Mouse (Mus musculus): Measurements from ENCODE around the gene Rptor. TPM values are rescaled to one million over a fixed set of nuclear protein-coding genes. Genes with fewer than 3 reads are reported as not detected.

Rptor gene
- polyA plus RNA-seq, 1 experiment from 2014 or later, result 4.9 TPM

DNA sequence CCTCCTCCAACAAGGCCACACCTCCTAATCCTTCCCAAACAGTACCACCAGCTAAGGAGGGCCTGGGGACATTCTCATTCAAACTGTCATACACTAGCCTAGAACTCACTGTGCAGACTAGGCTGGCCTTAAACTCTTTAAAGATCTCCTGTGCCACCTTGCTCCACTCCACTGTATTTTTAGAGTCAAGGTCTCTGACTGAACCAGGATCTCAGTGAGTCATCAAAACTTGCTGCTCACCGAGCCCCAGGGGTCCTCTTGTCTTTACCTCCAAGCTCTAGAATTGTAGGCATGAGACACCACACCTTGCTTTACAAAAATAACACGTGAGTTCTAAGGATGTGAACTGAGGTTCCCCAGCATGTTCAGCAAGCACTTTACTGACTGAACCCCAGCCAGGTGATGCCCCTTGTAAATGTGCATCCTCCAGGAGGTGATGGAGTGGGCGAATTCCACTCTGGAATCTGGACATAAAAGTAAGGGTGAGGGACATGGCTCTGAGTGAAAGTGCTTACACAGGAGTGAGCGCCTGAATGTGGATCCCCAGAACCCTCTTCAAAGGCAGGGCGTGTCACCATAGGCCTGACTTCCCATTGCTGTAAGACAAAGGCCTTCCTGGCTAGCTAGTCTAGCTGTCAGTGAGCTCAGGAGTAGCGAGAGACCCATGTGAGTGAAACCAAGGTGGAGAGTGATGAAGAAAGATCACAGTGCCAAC is 89.6 kb downstream of the Rptor start:
- H3K36me3 ChIP-seq, result 0 out of 2 replicates have a peak, but pooled peaks cover 5% of the 10 kb centered on the region
- H3K4me2 ChIP-seq, result no peak overlapping the region
- WGBS (ENCODE audit: insufficient replicate concordance), result 72% methylated on average over 6 of the region's 6 CpGs
- no peaks in the 10 kb centered on the region for H3K9me3 ChIP-seq (replicated peaks)
- H3K4me1 ChIP-seq (replicated peaks), result peaks cover 9% of the 10 kb centered on the region; the same call in 1 of the 2 replicates
- no peak for DNase-seq
- no peaks in the 10 kb centered on the region for H3K27me3 ChIP-seq
- no peak overlapping the region for H3K27ac ChIP-seq
- no peak for ATAC-seq (ENCODE audit: low read depth)
- no peak overlapping the region for H3K9ac ChIP-seq
- no peak overlapping the region for H3K4me3 ChIP-seq (replicated peaks)

DNA sequence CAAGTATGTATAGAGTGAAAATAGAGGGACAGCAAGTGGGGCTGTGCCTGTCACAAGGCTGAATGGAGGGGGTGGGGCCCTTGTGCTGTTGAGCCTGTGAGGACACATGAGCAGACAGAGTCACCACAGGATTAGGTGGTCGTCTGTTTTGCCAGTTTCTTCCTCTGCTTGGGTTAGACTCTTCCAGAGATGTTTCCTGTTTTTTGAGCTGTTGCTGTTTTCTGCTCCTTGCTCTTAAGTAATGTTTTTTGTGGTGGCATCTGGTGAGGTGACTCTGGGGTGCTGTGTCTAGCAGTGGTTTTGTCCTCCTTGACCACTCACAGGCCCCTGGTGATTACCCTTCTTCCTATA is 90.2 kb downstream of the Rptor start:
- 19% methylated on average over 1 of the region's 1 CpGs for WGBS (ENCODE audit: insufficient replicate concordance)
- Histone ChIP-seq H3K27ac (no peak overlapping the region), H3K9ac (no peak overlapping the region), H3K27me3 (no peaks in the 10 kb centered on the region), H3K4me3 (replicated peaks) (no peak overlapping the region), H3K4me2 (no peak overlapping the region), H3K9me3 (replicated peaks) (no peaks in the 10 kb centered on the region), H3K36me3 (no peaks in the 10 kb centered on the region), H3K4me1 (replicated peaks) (peaks cover 9% of the 10 kb centered on the region; the same call in 1 of the 2 replicates)
- DNase-seq, result no peak
- ATAC-seq (ENCODE audit: low read depth), result no peak

GRCm38 (mm10) chr11:119694146-119694860 is 91.6 kb downstream of the Rptor start:
- no peaks in the 10 kb centered on the region for H3K9me3 ChIP-seq (replicated peaks)
- H3K4me1 ChIP-seq (replicated peaks), result peaks cover 5% of the 10 kb centered on the region; the same call in 1 of the 2 replicates
- no peaks in the 10 kb centered on the region for H3K36me3 ChIP-seq
- no peak overlapping the region for H3K4me3 ChIP-seq (replicated peaks)
- no peak overlapping the region for H3K4me2 ChIP-seq
- no peak for DNase-seq
- no peaks in the 10 kb centered on the region for H3K27me3 ChIP-seq
- ATAC-seq (ENCODE audit: low read depth), result no peak
- no peak overlapping the region for H3K9ac ChIP-seq
- 76% methylated on average over 10 of the region's 10 CpGs for WGBS (ENCODE audit: insufficient replicate concordance)
- H3K27ac ChIP-seq, result no peak overlapping the region

DNA sequence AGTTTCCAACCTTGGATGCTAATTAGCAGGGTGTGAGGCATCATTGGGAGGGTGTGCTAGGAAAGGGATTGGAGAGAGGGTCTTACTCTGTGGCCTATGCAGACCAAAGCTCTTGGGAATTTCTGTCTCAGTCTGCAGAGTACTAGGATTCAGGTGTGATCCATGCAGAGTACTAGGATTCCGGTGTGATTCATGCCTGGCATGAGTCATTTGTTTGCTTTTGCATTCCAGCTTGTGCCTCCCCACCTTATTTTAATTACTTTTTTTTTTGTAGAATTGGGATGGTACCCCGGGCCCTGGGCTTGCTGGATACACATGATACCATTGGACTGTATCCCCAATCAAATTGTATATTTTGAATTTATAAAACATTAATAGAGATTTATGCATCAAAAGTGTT is 93.7 kb downstream of the Rptor start:
- Histone ChIP-seq H3K9me3 (replicated peaks) (no peaks in the 10 kb centered on the region), H3K4me3 (replicated peaks) (no peak overlapping the region), H3K27ac (no peak overlapping the region), H3K4me1 (replicated peaks) (peaks cover 5% of the 10 kb centered on the region; the same call in 1 of the 2 replicates), H3K4me2 (no peak overlapping the region), H3K27me3 (no peaks in the 10 kb centered on the region), H3K9ac (no peak overlapping the region), H3K36me3 (no peaks in the 10 kb centered on the region)
- WGBS (ENCODE audit: insufficient replicate concordance), result 73% methylated on average over 2 of the region's 2 CpGs
- no peak for DNase-seq
- no peak for ATAC-seq (ENCODE audit: low read depth)

DNA sequence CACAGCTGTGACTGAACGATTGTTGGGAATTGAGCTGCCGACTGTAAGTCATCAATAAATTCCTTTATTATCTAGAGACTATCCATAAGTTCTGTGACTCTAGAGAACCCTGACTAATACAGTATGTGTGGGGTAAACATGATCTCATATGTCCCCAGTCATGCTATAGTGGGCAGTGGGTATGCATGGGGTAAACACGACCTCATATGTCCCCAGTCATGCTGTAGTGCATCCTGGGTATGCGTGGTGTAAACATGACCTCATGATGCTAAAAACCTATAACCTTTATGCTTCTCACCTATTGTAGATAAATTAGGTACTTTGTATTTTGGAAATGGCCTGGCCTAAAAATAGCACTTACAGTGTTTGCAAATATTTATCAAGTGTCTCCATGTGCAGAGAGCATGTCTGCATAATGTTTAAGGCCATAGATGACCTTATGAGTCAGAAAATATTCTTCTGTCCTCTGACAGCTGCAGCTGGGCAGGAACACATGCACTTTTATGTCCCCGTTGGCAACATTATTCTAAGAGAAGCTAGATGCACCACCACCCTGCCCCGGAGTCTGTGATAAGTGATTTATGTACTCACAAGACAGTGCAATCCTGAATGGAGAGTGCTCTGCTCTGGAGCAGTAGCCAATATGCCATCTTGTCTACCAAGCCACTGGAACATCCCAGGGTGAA is 102.8 kb downstream of the Rptor start:
- Histone ChIP-seq H3K36me3 (no peaks in the 10 kb centered on the region), H3K9ac (no peak overlapping the region), H3K9me3 (replicated peaks) (no peaks in the 10 kb centered on the region), H3K4me2 (no peak overlapping the region), H3K4me1 (replicated peaks) (peaks cover 10% of the 10 kb centered on the region), H3K27ac (no peak overlapping the region), H3K4me3 (replicated peaks) (no peak overlapping the region), H3K27me3 (no peaks in the 10 kb centered on the region)
- 81% methylated on average over 4 of the region's 6 CpGs for WGBS (ENCODE audit: insufficient replicate concordance)
- DNase-seq, result no peak
- no peak for ATAC-seq (ENCODE audit: low read depth)

GRCm38 (mm10) chr11:119707259-119707658 is 104.6 kb downstream of the Rptor start:
- H3K36me3 ChIP-seq, result no peaks in the 10 kb centered on the region
- DNase-seq (no peak), ATAC-seq (ENCODE audit: low read depth) (no peak)
- H3K4me1 ChIP-seq (replicated peaks), result peaks cover 10% of the 10 kb centered on the region
- no peak overlapping the region for H3K4me2 ChIP-seq
- H3K9me3 ChIP-seq (replicated peaks), result no peaks in the 10 kb centered on the region
- no peak overlapping the region for H3K9ac ChIP-seq
- WGBS (ENCODE audit: insufficient replicate concordance), result 81% methylated on average over 1 of the region's 1 CpGs
- H3K4me3 ChIP-seq (replicated peaks), result no peak overlapping the region
- H3K27ac ChIP-seq, result no peak overlapping the region
- no peaks in the 10 kb centered on the region for H3K27me3 ChIP-seq

- Histone ChIP-seq H3K4me3 (replicated peaks) (no peak overlapping the region), H3K27ac (no peak overlapping the region), H3K36me3 (no peaks in the 10 kb centered on the region), H3K4me2 (no peak overlapping the region), H3K9me3 (replicated peaks) (no peaks in the 10 kb centered on the region), H3K9ac (no peak overlapping the region), H3K27me3 (no peaks in the 10 kb centered on the region), H3K4me1 (replicated peaks) (peaks cover 13% of the 10 kb centered on the region)
- 50% methylated on average over 4 of the region's 4 CpGs for whole genome bisulfite sequencing (ENCODE audit: insufficient replicate concordance)
- no peak for DNase-seq
- ATAC-seq (ENCODE audit: low read depth), result no peak
Measured at GRCm38 (mm10) chr11:119709239-119709638, 106.5 kb downstream of the Rptor start.

DNA sequence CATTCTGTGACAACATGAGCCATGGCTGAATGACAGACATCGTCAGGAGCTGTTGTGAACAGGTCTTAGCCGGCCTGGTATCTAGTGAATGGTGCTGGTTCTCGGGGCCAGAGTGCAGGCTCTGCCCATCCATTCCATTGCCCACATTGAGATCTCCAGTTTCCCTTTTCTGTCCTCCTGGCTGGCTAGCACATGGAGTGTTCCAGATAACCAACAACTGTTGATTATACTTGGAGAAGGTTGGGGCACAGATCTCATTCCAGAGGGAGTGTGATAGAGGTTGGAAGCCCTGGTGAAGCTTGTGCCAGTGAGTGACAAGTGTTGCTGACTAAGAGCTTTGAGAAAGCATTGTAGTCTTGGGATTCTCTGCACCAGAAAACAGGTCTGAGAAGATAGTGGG is 107.6 kb downstream of the Rptor start:
- Histone ChIP-seq H3K4me3 (replicated peaks) (no peak overlapping the region), H3K27ac (no peak overlapping the region), H3K27me3 (no peaks in the 10 kb centered on the region), H3K36me3 (no peaks in the 10 kb centered on the region), H3K9ac (no peak overlapping the region), H3K9me3 (replicated peaks) (no peaks in the 10 kb centered on the region), H3K4me1 (replicated peaks) (peaks cover 13% of the 10 kb centered on the region), H3K4me2 (no peak overlapping the region)
- DNase-seq (no peak), ATAC-seq (ENCODE audit: low read depth) (no peak)
- WGBS (ENCODE audit: insufficient replicate concordance), result 68% methylated on average over 3 of the region's 3 CpGs

- H3K4me1 ChIP-seq (replicated peaks), result peaks cover 17% of the 10 kb centered on the region
- 51% methylated on average over 5 of the region's 5 CpGs for WGBS (ENCODE audit: insufficient replicate concordance)
- H3K9me3 ChIP-seq (replicated peaks), result no peaks in the 10 kb centered on the region
- ATAC-seq (ENCODE audit: low read depth) (no peak), DNase-seq (no peak)
- no peak overlapping the region for H3K4me2 ChIP-seq
- no peak overlapping the region for H3K27ac ChIP-seq
- H3K9ac ChIP-seq, result no peak overlapping the region
- H3K4me3 ChIP-seq (replicated peaks), result no peak overlapping the region
- no peaks in the 10 kb centered on the region for H3K36me3 ChIP-seq
- H3K27me3 ChIP-seq, result no peaks in the 10 kb centered on the region
Measured at GRCm38 (mm10) chr11:119710822-119711221, 108.1 kb downstream of the Rptor start.

GRCm38 (mm10) chr11:119715437-119715836 is 112.7 kb downstream of the Rptor start:
- Histone ChIP-seq H3K4me1 (replicated peaks) (0 out of 2 replicates have a peak, but pooled peaks cover 11% of the 10 kb centered on the region), H3K4me2 (no peak overlapping the region), H3K9me3 (replicated peaks) (0 out of 2 replicates have a peak, but pooled peaks cover 6% of the 10 kb centered on the region), H3K27ac (no peak overlapping the region), H3K9ac (no peak overlapping the region), H3K27me3 (no peaks in the 10 kb centered on the region), H3K36me3 (peaks cover 4% of the 10 kb centered on the region; the same call in 1 of the 2 replicates), H3K4me3 (replicated peaks) (no peak overlapping the region)
- DNase-seq, result no peak
- ATAC-seq (ENCODE audit: low read depth), result no peak
- WGBS (ENCODE audit: insufficient replicate concordance), result 66% methylated on average over 5 of the region's 5 CpGs

GRCm38 (mm10) chr11:119715841-119716596 is 113.3 kb downstream of the Rptor start:
- Histone ChIP-seq H3K4me3 (replicated peaks) (no peak overlapping the region), H3K9me3 (replicated peaks) (0 out of 2 replicates have a peak, but pooled peaks cover 6% of the 10 kb centered on the region), H3K27ac (no peak overlapping the region), H3K4me2 (no peak overlapping the region), H3K27me3 (no peaks in the 10 kb centered on the region), H3K36me3 (peaks cover 4% of the 10 kb centered on the region; the same call in 1 of the 2 replicates), H3K4me1 (replicated peaks) (peaks cover 13% of the 10 kb centered on the region; the same call in 1 of the 2 replicates), H3K9ac (no peak overlapping the region)
- ATAC-seq (ENCODE audit: low read depth), result no peak
- 69% methylated on average over 5 of the region's 5 CpGs for WGBS (ENCODE audit: insufficient replicate concordance)
- no peak for DNase-seq

All from liver, embryonic 13.5 days (tissue).